Mouse (Mus musculus) intestine, embryonic 16.5 days (tissue): ENCODE measurements at regions not wholly inside any gene's neighbourhood (a gene's known extent, or its start where the extent isn't known, plus 50 kb on each side); places are given as distances from the start of the nearest gene placed in this dataset.
A peak's percentile ranks its signal among the peaks of the same experiment; 100 is the strongest.

Source experiments
- ATAC-seq: fragments of 200-750 bp; cut with Nextera tagmentation; 2 replicates; pipeline ENCODE4 v1.8.0; 2017; ENCODE audit warnings: moderate TSS enrichment, moderate library complexity
- H3K27ac ChIP-seq: fragments of 300-500 bp; sonication (generic); 2 replicates; pipeline ENCODE4 v1.5.1; 2014; ENCODE audit warnings: mild to moderate bottlenecking, low read length
- H3K27me3 ChIP-seq: fragments of 300-500 bp; sonication (generic); replicated peaks from 2 replicates; pipeline ENCODE4 v1.6.1; 2014; ENCODE audit warnings: low read length, control low read depth, mixed read lengths; ENCODE audit not compliant: control insufficient read depth, insufficient read depth
- H3K36me3 ChIP-seq: fragments of 300-500 bp; sonication (generic); 2 replicates; pipeline ENCODE4 v1.6.1; 2014; ENCODE audit warnings: low read length, control low read depth; ENCODE audit not compliant: control insufficient read depth, insufficient read depth
- H3K4me1 ChIP-seq: fragments of 300-500 bp; sonication (generic); 2 replicates; pipeline ENCODE4 v1.6.1; 2014; ENCODE audit warnings: low read length, control low read depth, mixed read lengths; ENCODE audit not compliant: control insufficient read depth, insufficient read depth
- H3K4me2 ChIP-seq: fragments of 300-500 bp; sonication (generic); 2 replicates; pipeline ENCODE4 v1.6.1; 2014; ENCODE audit warnings: low read depth, low read length, control low read depth
- H3K4me3 ChIP-seq: fragments of 300-500 bp; sonication (generic); 2 replicates; pipeline ENCODE4 v1.5.1; 2014; ENCODE audit warnings: mild to moderate bottlenecking, low read length
- H3K9ac ChIP-seq: fragments of 300-500 bp; sonication (generic); 2 replicates; pipeline ENCODE4 v1.6.1; 2014; ENCODE audit warnings: low read depth, low read length
- H3K9me3 ChIP-seq: fragments of 300-500 bp; sonication (generic); 2 replicates; pipeline ENCODE4 v1.6.1; 2016; ENCODE audit warnings: low read length, control low read depth; ENCODE audit not compliant: control insufficient read depth
- WGBS: fragments of 180-500 bp; shearing (Covaris S2); extraction: QIAGEN DNeasy Blood & Tissue Kit; methylation state at CpG from one replicate; pipeline ENCODE4 v1.1.7; 2014; 5-methylcytosine and 5-hydroxymethylcytosine counted together

- H3K4me2 ChIP-seq, result no peak overlapping the region
- 65% methylated on average over 4 of the region's 4 CpGs for WGBS
- no peaks in the 10 kb centered on the region for H3K9me3 ChIP-seq
- no peak overlapping the region for H3K27ac ChIP-seq
- H3K36me3 ChIP-seq, result no peaks in the 10 kb centered on the region
- H3K4me3 ChIP-seq, result no peak overlapping the region
- H3K4me1 ChIP-seq, result no peaks in the 10 kb centered on the region
- H3K9ac ChIP-seq, result no peak overlapping the region
- ATAC-seq, result no peak
- H3K27me3 ChIP-seq, result no peaks in the 10 kb centered on the region
These were observed 69.0 kb upstream of the Actbl2 start for GRCm38 (mm10) chr13:111185799-111186198.

GRCm38 (mm10) chr13:111186833-111187232 lies 68.0 kb upstream of the Actbl2 start:
- no peak for ATAC-seq
- Histone ChIP-seq H3K9ac (no peak overlapping the region), H3K27me3 (no peaks in the 10 kb centered on the region), H3K9me3 (no peaks in the 10 kb centered on the region), H3K4me1 (no peaks in the 10 kb centered on the region), H3K36me3 (no peaks in the 10 kb centered on the region), H3K4me3 (no peak overlapping the region), H3K4me2 (no peak overlapping the region), H3K27ac (no peak overlapping the region)
- 82% methylated on average over 2 of the region's 2 CpGs for WGBS

- Histone ChIP-seq H3K27me3 (no peaks in the 10 kb centered on the region), H3K4me1 (0 out of 2 replicates have a peak, but pooled peaks cover 5% of the 10 kb centered on the region), H3K9me3 (no peaks in the 10 kb centered on the region), H3K36me3 (no peaks in the 10 kb centered on the region), H3K27ac (no peak overlapping the region), H3K4me2 (no peak overlapping the region), H3K9ac (no peak overlapping the region), H3K4me3 (no peak overlapping the region)
- 54% methylated on average over 2 of the region's 2 CpGs for WGBS
- ATAC-seq, result peak; percentile 94
These were observed 60.9 kb upstream of the Actbl2 start for GRCm38 (mm10) chr13:111193919-111194318.

GRCm38 (mm10) chr13:111194337-111194736 lies 60.5 kb upstream of the Actbl2 start:
- Histone ChIP-seq H3K27me3 (no peaks in the 10 kb centered on the region), H3K9me3 (no peaks in the 10 kb centered on the region), H3K27ac (peak overlapping the region; percentile 35; the same call in 1 of the 2 replicates), H3K36me3 (no peaks in the 10 kb centered on the region), H3K4me3 (no peak overlapping the region), H3K9ac (no peak overlapping the region), H3K4me2 (no peak overlapping the region), H3K4me1 (0 out of 2 replicates have a peak, but pooled peaks cover 5% of the 10 kb centered on the region)
- ATAC-seq, result peak; percentile 67
- 31% methylated on average over 7 of the region's 7 CpGs for WGBS

- H3K27ac ChIP-seq, result no peak overlapping the region
- H3K4me3 ChIP-seq, result no peak overlapping the region
- H3K4me2 ChIP-seq, result no peak overlapping the region
- no peaks in the 10 kb centered on the region for H3K27me3 ChIP-seq
- no peaks in the 10 kb centered on the region for H3K9me3 ChIP-seq
- WGBS, result 87% methylated on average over 3 of the region's 3 CpGs
- ATAC-seq, result no peak
- no peaks in the 10 kb centered on the region for H3K4me1 ChIP-seq
- H3K36me3 ChIP-seq, result no peaks in the 10 kb centered on the region
- no peak overlapping the region for H3K9ac ChIP-seq
These were observed 53.3 kb upstream of the Actbl2 start for GRCm38 (mm10) chr13:111201532-111201931.

GRCm38 (mm10) chr13:111204580-111205285 lies 50.1 kb upstream of the Actbl2 start:
- no peaks in the 10 kb centered on the region for H3K27me3 ChIP-seq
- ATAC-seq, result no peak
- no peak overlapping the region for H3K4me3 ChIP-seq
- H3K9ac ChIP-seq, result no peak overlapping the region
- H3K4me2 ChIP-seq, result no peak overlapping the region
- no peaks in the 10 kb centered on the region for H3K9me3 ChIP-seq
- H3K4me1 ChIP-seq, result no peaks in the 10 kb centered on the region
- H3K27ac ChIP-seq, result no peak overlapping the region
- 75% methylated on average over 11 of the region's 11 CpGs for WGBS
- no peaks in the 10 kb centered on the region for H3K36me3 ChIP-seq
